Mouse (Mus musculus): ENCODE data around the gene Stat2. TPM values are rescaled to one million over a fixed set of nuclear protein-coding genes. Genes with fewer than 3 reads are reported as not detected.
"Not testable (repeated sequence)": the region's sequence is repeated elsewhere in the genome, so short reads cannot be mapped to it uniquely, and the experiment has no call there.

Gene Stat2
- polyA plus RNA-seq, 1 experiment from 2014 or later, result 13.0 TPM

DNA sequence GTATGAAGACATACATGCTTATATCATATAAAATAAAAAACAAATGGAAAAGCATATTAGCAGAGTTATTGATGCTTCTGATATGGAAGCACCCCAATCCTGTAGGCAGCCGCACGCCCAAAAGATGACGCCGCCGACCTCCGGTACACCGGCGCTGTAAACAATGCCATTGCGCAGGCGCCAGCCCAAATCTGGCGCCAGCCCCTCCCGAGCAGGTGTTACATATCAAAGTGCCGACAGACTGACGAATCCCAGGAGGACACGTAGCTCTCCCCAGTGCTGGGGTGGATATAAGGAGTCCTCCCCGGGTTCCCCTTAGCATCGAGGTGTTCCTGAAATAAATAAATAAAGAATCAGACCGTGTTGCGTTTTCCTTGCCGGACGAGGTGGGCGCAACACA is 8.1 kb upstream of the Stat2 start:
- WGBS, result 72% methylated on average over 22 of the region's 22 CpGs
- no peak overlapping the region for H3K9ac ChIP-seq (replicated peaks; ENCODE audit: low read depth, low read length)
- H3K4me2 ChIP-seq (replicated peaks; ENCODE audit: low read depth, low read length), result no peak overlapping the region
- H3K4me1 ChIP-seq (ENCODE audit: control insufficient read depth, insufficient read depth, low read length), result no peaks in the 10 kb centered on the region
- no peaks in the 10 kb centered on the region for H3K9me3 ChIP-seq (ENCODE audit: control insufficient read depth, low read depth, low read length)
- no peak overlapping the region for H3K4me3 ChIP-seq (ENCODE audit: low read depth, low read length)
- no peak overlapping the region for H3K27ac ChIP-seq (ENCODE audit: low read length)
- H3K36me3 ChIP-seq (ENCODE audit: control insufficient read depth, insufficient read depth, low read length), result no peaks in the 10 kb centered on the region
- H3K27me3 ChIP-seq (ENCODE audit: control insufficient read depth, insufficient read depth, low read length), result no peaks in the 10 kb centered on the region
- ATAC-seq (ENCODE audit: insufficient number of reproducible peaks, insufficient read depth, low FRiP score, low read depth), result no peak

DNA sequence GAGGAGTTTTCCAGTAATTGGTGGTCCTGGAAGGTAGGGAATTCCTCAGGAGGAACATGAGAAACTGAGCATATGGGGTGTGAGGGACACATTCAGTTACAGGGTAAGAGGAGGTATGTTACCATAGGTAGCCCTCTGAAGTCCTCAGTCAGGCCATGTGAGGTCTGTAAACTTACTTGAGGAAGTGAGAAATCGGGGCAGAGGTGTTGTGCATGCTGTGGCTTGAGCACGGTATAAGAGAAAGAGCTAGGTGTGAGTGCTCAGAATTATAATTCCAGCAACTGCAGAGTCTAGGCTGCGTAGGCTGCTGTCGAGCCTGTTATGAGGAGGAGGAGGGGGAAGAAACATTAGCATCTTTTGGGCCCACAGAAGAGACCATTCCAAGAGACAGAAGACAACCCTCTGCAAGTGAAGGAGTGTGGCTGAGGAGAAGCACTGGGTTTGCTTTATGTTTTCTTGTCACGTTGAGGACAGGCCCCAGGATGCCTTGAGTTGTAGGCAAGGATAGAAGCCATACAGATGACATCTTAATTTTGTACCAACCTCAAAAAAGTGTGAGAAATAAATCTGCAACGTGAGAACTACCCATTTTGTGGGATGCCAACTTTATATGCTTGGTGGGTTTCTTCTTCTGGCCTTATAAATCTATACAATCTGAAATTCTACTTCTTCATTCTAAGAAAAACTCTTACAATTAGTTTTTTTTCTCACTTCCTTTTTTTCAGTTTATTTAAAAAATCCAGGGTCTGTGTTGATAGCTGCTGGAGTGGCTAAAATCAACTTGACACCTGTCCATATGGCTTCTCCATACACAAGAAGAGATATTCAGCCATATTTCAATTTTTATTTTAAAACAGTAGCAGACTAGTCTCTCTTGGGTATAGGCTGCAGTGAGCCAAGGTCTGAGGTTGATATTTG is 6.7 kb upstream of the Stat2 start:
- H3K9me3 ChIP-seq (ENCODE audit: control insufficient read depth, low read depth, low read length), result no peaks in the 10 kb centered on the region
- no peaks in the 10 kb centered on the region for H3K27me3 ChIP-seq (ENCODE audit: control insufficient read depth, insufficient read depth, low read length)
- ATAC-seq (ENCODE audit: insufficient number of reproducible peaks, insufficient read depth, low FRiP score, low read depth), result no peak
- 79% methylated on average over 6 of the region's 6 CpGs for WGBS
- no peak overlapping the region for H3K9ac ChIP-seq (replicated peaks; ENCODE audit: low read depth, low read length)
- H3K27ac ChIP-seq (ENCODE audit: low read length), result no peak overlapping the region
- H3K36me3 ChIP-seq (ENCODE audit: control insufficient read depth, insufficient read depth, low read length), result no peaks in the 10 kb centered on the region
- H3K4me2 ChIP-seq (replicated peaks; ENCODE audit: low read depth, low read length), result no peak overlapping the region
- H3K4me3 ChIP-seq (ENCODE audit: low read depth, low read length), result no peak overlapping the region
- H3K4me1 ChIP-seq (ENCODE audit: control insufficient read depth, insufficient read depth, low read length), result no peaks in the 10 kb centered on the region

DNA sequence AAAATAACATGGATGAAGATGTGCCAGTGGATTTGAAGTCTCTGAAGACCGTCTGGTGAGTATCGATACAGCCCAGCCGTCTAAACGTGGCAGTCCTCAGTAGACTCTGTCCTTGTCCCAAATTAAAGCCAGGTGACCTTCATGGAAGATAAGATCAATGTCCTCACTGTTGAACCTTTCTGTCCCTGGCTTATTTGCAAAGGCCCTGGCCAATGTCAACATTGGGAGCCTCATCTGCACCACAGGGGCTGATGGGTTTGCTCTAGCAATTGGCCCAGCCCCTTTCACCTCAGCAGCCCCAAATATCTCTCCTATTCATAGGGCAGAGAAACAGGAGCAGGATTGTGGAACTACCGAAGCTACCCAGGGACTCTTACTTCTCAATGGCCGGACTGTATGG is 2.0 kb upstream of the Stat2 start, which contains the start of gene Apof:
Apof (plus strand) TSS at position 301 of the 400 bp plus-strand sequence.
- H3K27me3 ChIP-seq (ENCODE audit: control insufficient read depth, insufficient read depth, low read length), result no peaks in the 10 kb centered on the region
- H3K4me1 ChIP-seq (ENCODE audit: control insufficient read depth, insufficient read depth, low read length), result no peaks in the 10 kb centered on the region
- WGBS, result 74% methylated on average over 6 of the region's 6 CpGs
- ATAC-seq (ENCODE audit: insufficient number of reproducible peaks, insufficient read depth, low FRiP score, low read depth), result no peak
- no peak within 1 kb of the TSS for H3K9ac ChIP-seq (replicated peaks; ENCODE audit: low read depth, low read length)
- no peak within 1 kb of the TSS for H3K4me3 ChIP-seq (ENCODE audit: low read depth, low read length)
- no peaks in the 10 kb centered on the region for H3K36me3 ChIP-seq (ENCODE audit: control insufficient read depth, insufficient read depth, low read length)
- H3K4me2 ChIP-seq (replicated peaks; ENCODE audit: low read depth, low read length), result no peak within 1 kb of the TSS
- H3K27ac ChIP-seq (ENCODE audit: low read length), result no peak within 1 kb of the TSS
- H3K9me3 ChIP-seq (ENCODE audit: control insufficient read depth, low read depth, low read length), result no peaks in the 10 kb centered on the region

GRCm38 (mm10) chr10:128269206-128269910 is 1.0 kb upstream of the Stat2 start:
- H3K4me2 ChIP-seq (replicated peaks; ENCODE audit: low read depth, low read length), result no peak overlapping the region
- H3K4me3 ChIP-seq (ENCODE audit: low read depth, low read length), result peak overlapping the region; percentile 84; the same call in 1 of the 2 replicates
- ATAC-seq (ENCODE audit: insufficient number of reproducible peaks, insufficient read depth, low FRiP score, low read depth), result no peak
- H3K27me3 ChIP-seq (ENCODE audit: control insufficient read depth, insufficient read depth, low read length), result no peaks in the 10 kb centered on the region
- H3K4me1 ChIP-seq (ENCODE audit: control insufficient read depth, insufficient read depth, low read length), result no peaks in the 10 kb centered on the region
- H3K36me3 ChIP-seq (ENCODE audit: control insufficient read depth, insufficient read depth, low read length), result no peaks in the 10 kb centered on the region
- no peak overlapping the region for H3K9ac ChIP-seq (replicated peaks; ENCODE audit: low read depth, low read length)
- 86% methylated on average over 16 of the region's 16 CpGs for WGBS
- no peaks in the 10 kb centered on the region for H3K9me3 ChIP-seq (ENCODE audit: control insufficient read depth, low read depth, low read length)
- H3K27ac ChIP-seq (ENCODE audit: low read length), result no peak overlapping the region

DNA sequence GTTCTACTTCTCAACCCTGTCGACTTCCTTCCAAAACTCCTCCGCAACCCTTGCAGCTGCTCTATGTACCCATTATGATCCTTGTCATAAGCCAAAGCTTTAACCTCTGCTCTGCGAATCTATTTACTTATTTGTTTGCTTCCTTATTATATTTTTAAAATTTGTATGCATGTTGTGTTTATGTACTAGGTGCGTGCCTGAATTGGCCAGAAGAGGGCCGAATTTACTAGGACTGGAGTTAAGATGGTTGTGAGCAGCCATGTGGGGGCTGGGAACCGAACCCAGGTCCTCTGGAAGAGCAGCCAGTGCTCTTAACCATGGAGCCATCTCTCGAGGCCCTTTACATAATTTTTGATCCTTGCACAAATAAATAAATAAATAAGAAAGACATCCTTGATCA is 507 bp downstream of the Stat2 start:
- WGBS, result 37% methylated on average over 7 of the region's 7 CpGs
- Histone ChIP-seq H3K4me3 (ENCODE audit: low read depth, low read length) (peak overlapping the region; percentile 84), H3K27me3 (ENCODE audit: control insufficient read depth, insufficient read depth, low read length) (no peaks in the 10 kb centered on the region), H3K4me2 (replicated peaks; ENCODE audit: low read depth, low read length) (peak overlapping the region; percentile 42), H3K4me1 (ENCODE audit: control insufficient read depth, insufficient read depth, low read length) (no peaks in the 10 kb centered on the region), H3K27ac (ENCODE audit: low read length) (no peak overlapping the region; the same call in 1 of the 2 replicates), H3K36me3 (ENCODE audit: control insufficient read depth, insufficient read depth, low read length) (no peaks in the 10 kb centered on the region), H3K9ac (replicated peaks; ENCODE audit: low read depth, low read length) (peak overlapping the region; percentile 83), H3K9me3 (ENCODE audit: control insufficient read depth, low read depth, low read length) (no peaks in the 10 kb centered on the region)
- no peak for ATAC-seq (ENCODE audit: insufficient number of reproducible peaks, insufficient read depth, low FRiP score, low read depth)

GRCm38 (mm10) chr10:128271883-128272282 is 1.5 kb downstream of the Stat2 start:
- H3K9me3 ChIP-seq (ENCODE audit: control insufficient read depth, low read depth, low read length), result no peaks in the 10 kb centered on the region
- no peak overlapping the region for H3K9ac ChIP-seq (replicated peaks; ENCODE audit: low read depth, low read length)
- H3K27ac ChIP-seq (ENCODE audit: low read length), result no peak overlapping the region
- no peaks in the 10 kb centered on the region for H3K4me1 ChIP-seq (ENCODE audit: control insufficient read depth, insufficient read depth, low read length)
- no peak overlapping the region for H3K4me3 ChIP-seq (ENCODE audit: low read depth, low read length)
- H3K36me3 ChIP-seq (ENCODE audit: control insufficient read depth, insufficient read depth, low read length), result peaks cover 5% of the 10 kb centered on the region; the same call in 1 of the 2 replicates
- H3K27me3 ChIP-seq (ENCODE audit: control insufficient read depth, insufficient read depth, low read length), result no peaks in the 10 kb centered on the region
- 54% methylated on average over 2 of the region's 2 CpGs for WGBS
- no peak overlapping the region for H3K4me2 ChIP-seq (replicated peaks; ENCODE audit: low read depth, low read length)
- no peak for ATAC-seq (ENCODE audit: insufficient number of reproducible peaks, insufficient read depth, low FRiP score, low read depth)

GRCm38 (mm10) chr10:128272819-128273439 is 2.6 kb downstream of the Stat2 start:
- not testable (repeated sequence) for ATAC-seq (ENCODE audit: insufficient number of reproducible peaks, insufficient read depth, low FRiP score, low read depth); H3K27ac ChIP-seq (ENCODE audit: low read length); H3K36me3 ChIP-seq (ENCODE audit: control insufficient read depth, insufficient read depth, low read length); H3K4me1 ChIP-seq (ENCODE audit: control insufficient read depth, insufficient read depth, low read length); H3K4me3 ChIP-seq (ENCODE audit: low read depth, low read length); H3K9me3 ChIP-seq (ENCODE audit: control insufficient read depth, low read depth, low read length); H3K9ac ChIP-seq (replicated peaks; ENCODE audit: low read depth, low read length); H3K27me3 ChIP-seq (ENCODE audit: control insufficient read depth, insufficient read depth, low read length); H3K4me2 ChIP-seq (replicated peaks; ENCODE audit: low read depth, low read length)
- WGBS, result 93% methylated on average over 4 of the region's 7 CpGs

GRCm38 (mm10) chr10:128275374-128275773 is 5.0 kb downstream of the Stat2 start:
- H3K4me1 ChIP-seq (ENCODE audit: control insufficient read depth, insufficient read depth, low read length); H3K27ac ChIP-seq (ENCODE audit: low read length); H3K4me3 ChIP-seq (ENCODE audit: low read depth, low read length); H3K36me3 ChIP-seq (ENCODE audit: control insufficient read depth, insufficient read depth, low read length); H3K9ac ChIP-seq (replicated peaks; ENCODE audit: low read depth, low read length); ATAC-seq (ENCODE audit: insufficient number of reproducible peaks, insufficient read depth, low FRiP score, low read depth); H3K27me3 ChIP-seq (ENCODE audit: control insufficient read depth, insufficient read depth, low read length); H3K4me2 ChIP-seq (replicated peaks; ENCODE audit: low read depth, low read length); H3K9me3 ChIP-seq (ENCODE audit: control insufficient read depth, low read depth, low read length): not testable (repeated sequence)
- 96% methylated on average over 1 of the region's 1 CpGs for WGBS
